Mouse (Mus musculus) olfactory bulb, adult 2 months (tissue): ENCODE data around the gene Nit2. TPM values are rescaled to one million over a fixed set of nuclear protein-coding genes. Genes with fewer than 3 reads are reported as not detected.

Source experiments
- H3K27ac ChIP-seq: fragments of 200-500 bp; 2 replicates; pipeline ENCODE4 v1.5.1; 2012; ENCODE audit warnings: low read depth, low read length; ENCODE audit not compliant: insufficient read depth
- H3K4me1 ChIP-seq: fragments of 200-500 bp; 2 replicates; pipeline ENCODE4 v1.6.1; 2012; ENCODE audit warnings: low read length; ENCODE audit not compliant: control insufficient read depth, insufficient read depth
- H3K4me3 ChIP-seq: fragments of 200-500 bp; 2 replicates; pipeline ENCODE4 v1.5.1; 2012; ENCODE audit warnings: mild to moderate bottlenecking, low read depth, low read length, moderate library complexity; ENCODE audit not compliant: insufficient read depth
- CTCF ChIP-seq: fragments of 200-500 bp; IDR thresholded peaks from 2 replicates; pipeline ENCODE4 v1.5.1; 2012; ENCODE audit warnings: low read depth, mild to moderate bottlenecking, low read length, moderate library complexity; ENCODE audit not compliant: insufficient read depth
- POLR2A ChIP-seq: fragments of 200-500 bp; IDR thresholded peaks from 2 replicates; pipeline ENCODE4 v1.6.1; 2012; ENCODE audit warnings: mild to moderate bottlenecking, low read depth, low read length, moderate library complexity; ENCODE audit not compliant: insufficient read depth
- WGBS: fragments of 180-500 bp; shearing (Covaris S2); methylation state at CpG from one replicate; pipeline ENCODE4 v1.1.7; 2018; 5-methylcytosine and 5-hydroxymethylcytosine counted together
- polyA plus RNA-seq: library from polyadenylated mRNA; stranded (reverse); fragments of >200 nt; gene quantifications from 2 replicates; pipeline ENCODE4 v1.2.4, GENCODE M21; 2012; ENCODE audit warnings: low replicate concordance; ENCODE audit not compliant: missing spikeins, insufficient read depth, insufficient read length

The Nit2 gene
- polyA plus RNA-seq, 1 experiment, result not detected

DNA sequence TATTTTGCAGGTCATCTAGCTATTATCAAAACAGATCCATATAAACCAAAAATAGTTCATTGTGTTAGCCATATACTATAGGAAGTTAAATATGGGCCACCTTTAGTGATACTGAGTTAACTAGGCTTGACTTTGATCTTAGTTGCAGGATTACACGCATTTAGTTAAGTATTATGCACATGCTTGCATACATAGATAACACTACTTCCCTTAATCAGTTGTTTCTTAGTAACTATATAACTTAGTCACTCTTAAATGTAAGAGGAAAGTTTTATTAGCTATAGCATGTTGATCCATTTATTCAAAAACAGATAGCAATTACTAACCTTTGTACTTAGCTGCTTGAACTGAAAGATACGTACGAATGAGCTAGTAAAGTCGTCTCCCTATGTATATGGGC, 15.7 kb downstream of the Nit2 start:
- Histone ChIP-seq H3K4me1 (no peaks in the 10 kb centered on the region), H3K4me3 (no peak overlapping the region), H3K27ac (no peak overlapping the region)
- 96% methylated on average over 4 of the region's 4 CpGs for WGBS
- TF ChIP-seq CTCF, result no peak
- no peak for TF ChIP-seq POLR2A

DNA sequence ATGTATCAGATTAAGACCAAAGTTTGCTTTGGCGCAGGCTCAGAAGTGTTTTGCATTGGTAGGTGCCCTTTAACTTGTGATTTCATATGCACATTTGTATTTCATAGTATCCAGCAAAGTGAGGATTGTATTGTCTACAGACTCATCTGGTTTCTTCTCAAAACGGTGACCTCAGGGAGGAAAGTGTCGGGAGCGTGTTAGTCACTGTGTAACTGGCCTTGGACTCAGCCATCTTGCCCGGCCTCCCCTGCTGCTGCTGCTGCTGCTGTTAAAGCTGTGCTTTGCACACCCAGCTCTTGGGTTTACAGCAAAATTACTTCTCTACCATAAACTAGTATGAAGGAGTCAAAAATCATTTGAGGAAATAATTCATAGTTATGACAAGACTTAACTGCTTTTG, 22.4 kb downstream of the Nit2 start:
- 94% methylated on average over 5 of the region's 5 CpGs for WGBS
- H3K4me3 ChIP-seq, result no peak overlapping the region
- no peak for TF ChIP-seq POLR2A
- no peak for TF ChIP-seq CTCF
- H3K4me1 ChIP-seq, result no peaks in the 10 kb centered on the region
- H3K27ac ChIP-seq, result no peak overlapping the region

- TF ChIP-seq POLR2A, result no peak
- no peak for TF ChIP-seq CTCF
- Histone ChIP-seq H3K4me3 (no peak overlapping the region), H3K27ac (no peak overlapping the region), H3K4me1 (peaks cover 2% of the 10 kb centered on the region; the same call in 1 of the 2 replicates)
- WGBS, result 90% methylated on average over 6 of the region's 6 CpGs
Observed at GRCm38 (mm10) chr16:57133611-57134010, 33.5 kb downstream of the Nit2 start.

GRCm38 (mm10) chr16:57132326-57132725, 34.8 kb downstream of the Nit2 start:
- Histone ChIP-seq H3K4me1 (peaks cover 2% of the 10 kb centered on the region; the same call in 1 of the 2 replicates), H3K27ac (no peak overlapping the region), H3K4me3 (no peak overlapping the region)
- TF ChIP-seq CTCF (no peak), POLR2A (no peak)
- WGBS, result 82% methylated on average over 1 of the region's 1 CpGs

DNA sequence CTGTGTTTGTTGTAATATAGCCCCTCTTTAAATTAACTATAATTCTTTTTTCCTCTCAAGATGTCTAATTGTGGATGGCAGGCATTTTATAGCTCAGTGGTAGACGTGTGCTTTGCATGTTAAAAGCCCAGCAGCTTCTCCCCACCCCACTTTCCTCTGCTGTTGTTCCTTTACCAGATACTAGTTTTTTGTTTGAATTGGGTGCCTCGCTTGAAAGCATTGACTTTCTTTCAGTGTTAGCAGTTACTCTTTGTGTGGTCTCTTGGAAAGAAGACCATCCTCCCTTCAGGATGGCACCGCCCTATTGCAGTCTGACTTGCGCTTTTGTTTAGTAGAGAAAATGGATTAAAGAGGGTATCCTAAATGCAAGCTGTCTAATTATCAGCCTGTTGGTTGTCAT, 35.6 kb downstream of the Nit2 start:
- TF ChIP-seq CTCF (no peak), POLR2A (no peak)
- no peak overlapping the region for H3K4me3 ChIP-seq
- H3K27ac ChIP-seq, result no peak overlapping the region
- H3K4me1 ChIP-seq, result peaks cover 2% of the 10 kb centered on the region; the same call in 1 of the 2 replicates
- 59% methylated on average over 4 of the region's 4 CpGs for WGBS

- Histone ChIP-seq H3K4me1 (peaks cover 2% of the 10 kb centered on the region; the same call in 1 of the 2 replicates), H3K27ac (no peak overlapping the region), H3K4me3 (no peak overlapping the region)
- no peak for TF ChIP-seq CTCF
- no peak for TF ChIP-seq POLR2A
- 82% methylated on average over 3 of the region's 3 CpGs for WGBS
Observed at GRCm38 (mm10) chr16:57130752-57131400, 36.3 kb downstream of the Nit2 start.

GRCm38 (mm10) chr16:57127825-57128224, 39.3 kb downstream of the Nit2 start:
- Histone ChIP-seq H3K4me1 (no peaks in the 10 kb centered on the region; the same call in 1 of the 2 replicates), H3K4me3 (no peak overlapping the region), H3K27ac (no peak overlapping the region)
- WGBS, result 83% methylated on average over 2 of the region's 2 CpGs
- TF ChIP-seq POLR2A (no peak), CTCF (no peak)

DNA sequence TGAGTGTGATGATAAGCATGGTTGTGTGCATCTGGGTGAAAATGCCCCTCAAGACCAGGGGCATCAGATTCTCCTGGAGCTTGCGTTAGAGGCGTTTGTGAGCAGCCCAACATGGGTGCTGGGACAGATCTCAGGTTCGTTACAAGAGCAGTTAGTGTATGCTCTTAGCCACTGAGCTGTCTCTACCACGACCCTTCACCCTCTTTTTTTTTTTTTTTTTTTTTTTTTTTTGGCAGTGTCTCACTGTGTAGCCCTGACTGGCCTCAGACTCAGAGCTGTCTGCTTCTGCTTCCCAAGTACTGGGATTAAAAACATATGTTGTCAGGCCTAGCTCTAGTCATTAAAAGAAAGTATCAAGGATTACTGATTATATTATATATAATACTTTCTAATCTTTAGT, 40.9 kb downstream of the Nit2 start:
- Histone ChIP-seq H3K27ac (no peak overlapping the region), H3K4me1 (no peaks in the 10 kb centered on the region; the same call in 1 of the 2 replicates), H3K4me3 (no peak overlapping the region)
- TF ChIP-seq POLR2A (no peak), CTCF (no peak)
- 69% methylated on average over 4 of the region's 4 CpGs for WGBS

DNA sequence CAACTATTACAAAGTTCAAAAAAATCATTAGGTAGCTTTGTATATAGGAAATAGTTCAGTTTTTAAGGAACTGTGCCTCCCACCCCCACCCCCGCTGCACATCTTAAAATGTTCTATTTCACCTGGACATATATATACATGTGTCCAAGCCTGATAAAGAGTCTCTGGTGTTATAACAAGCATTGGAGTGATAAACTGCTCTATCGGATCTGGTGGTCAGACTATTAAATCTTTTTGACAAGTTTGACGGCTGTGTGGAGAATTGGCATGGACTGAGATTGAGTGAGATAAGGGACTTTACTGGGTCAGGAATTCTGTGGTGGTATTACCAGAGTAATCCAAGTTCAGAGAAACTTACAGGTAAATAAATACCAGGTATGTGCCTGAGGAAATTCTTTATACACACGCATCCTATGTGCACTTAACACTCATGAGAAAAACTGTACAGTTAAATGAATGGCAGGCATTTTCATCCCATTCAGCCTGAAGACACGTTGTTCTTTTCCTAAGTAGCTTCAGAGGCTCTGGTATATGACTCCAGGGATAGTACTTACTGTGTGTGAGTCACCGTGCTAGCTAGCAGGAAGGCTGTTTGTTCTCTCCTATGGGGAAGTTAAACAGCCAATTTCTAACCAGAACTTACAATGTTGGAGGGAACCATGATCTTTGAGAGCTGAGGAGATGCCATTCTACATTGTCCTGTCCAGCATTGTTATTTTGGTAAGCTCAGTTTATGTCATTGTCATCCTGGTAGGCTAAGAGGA, 44.3 kb downstream of the Nit2 start:
- TF ChIP-seq POLR2A (no peak), CTCF (no peak)
- Histone ChIP-seq H3K4me3 (no peak overlapping the region; the same call in 1 of the 2 replicates), H3K27ac (no peak overlapping the region), H3K4me1 (no peaks in the 10 kb centered on the region; the same call in 1 of the 2 replicates)
- 38% methylated on average over 6 of the region's 6 CpGs for WGBS
